ENCODE assay signal across 13 mouse cellular contexts in the genomic region with DNA sequence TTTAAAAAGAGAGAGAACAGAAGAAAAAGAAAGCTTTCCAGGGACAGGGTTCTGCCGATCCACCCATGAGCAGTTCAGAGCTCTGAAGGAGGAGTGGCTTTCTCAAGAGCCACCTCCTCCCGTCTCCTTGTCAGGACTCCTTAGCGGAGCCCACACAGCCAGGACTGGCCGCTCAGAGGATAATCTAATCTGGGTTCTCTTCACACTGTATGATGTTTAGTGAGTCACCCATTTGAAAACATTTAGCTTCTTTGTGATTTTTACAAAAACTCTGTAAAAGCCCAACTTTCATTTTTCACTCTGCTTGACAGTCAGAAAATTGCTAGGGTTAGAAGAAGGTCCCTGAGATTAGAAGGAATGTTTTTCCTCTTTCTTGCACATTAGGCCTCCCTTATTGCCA.
DNase-seq lines count a peak whose midpoint lies in the region; ATAC-seq and TF ChIP-seq lines count a peak whose summit lies in the region.
"Had no signal": no experiment of that assay in that cellular context is flagged by ENCODE, and none has a peak within 500 bp of the region (broad histone marks: within the 10 kb centered on the region; RNA-seq: fewer than 3 reads in every experiment).

No protein-coding gene starts in this region.

- intact Hi-C loops in heart, adult 2 months (cut with DNase I): no loop called here
- intact Hi-C loops in left cerebral cortex, adult 2 months (cut with DNase I): no loop called here
- intact Hi-C loops in left cerebral cortex, postnatal 10 days (cut with DNase I): no loop called here

- no peak overlapping the region for H3K4me2 ChIP-seq in heart, embryonic 11.5 days
- H3K4me2 ChIP-seq in intestine, embryonic 15.5 days (replicated peaks): peak overlapping the region; percentile 22; the same call in 1 of the 2 replicates
- no peak overlapping the region for H3K4me2 ChIP-seq in liver, embryonic 11.5 days

- H3K4me1 ChIP-seq in heart, adult 2 months (ENCODE audit: control insufficient read depth, insufficient read depth, low read length): no peaks in the 10 kb centered on the region
- peaks cover 8% of the 10 kb centered on the region for H3K4me1 ChIP-seq in heart, embryonic 11.5 days (ENCODE audit: control insufficient read depth, insufficient read depth, low read length)
- H3K4me1 ChIP-seq in intestine, embryonic 15.5 days (replicated peaks): peaks cover 10% of the 10 kb centered on the region
- peaks cover 8% of the 10 kb centered on the region; the same call in 1 of the 2 replicates for H3K4me1 ChIP-seq in liver, embryonic 11.5 days (replicated peaks; ENCODE audit: control insufficient read depth, insufficient read depth, low read length)

- DNase-seq in heart, adult 2 months: no peak
- DNase-seq in left cerebral cortex, adult 2 months (ENCODE audit: extremely low spot score in 1 of 2, low spot score in 2 of 2): no peak
- no peak for DNase-seq in left cerebral cortex, postnatal 10 days (ENCODE audit: extremely low spot score in 1 of 2, low spot score in 2 of 2)
- DNase-seq in NIH3T3 (ENCODE audit: low read depth) (peak; percentile 14), liver (no peak)
- no peak for DNase-seq in liver, embryonic 11.5 days (ENCODE audit: low spot score)
- DNase-seq: adrenal gland, adult 8-10 months; B cell, adult 2 months; kidney, adult 9 months; thymus, postnatal 4 days had no signal

- TF ChIP-seq POLR2A in heart, adult 2 months (IDR thresholded peaks at IDR 0.05; ENCODE audit: insufficient read depth, low read depth, low read length): peak; percentile 29; the same call in 1 of the 2 replicates

- H3K79me2 ChIP-seq in heart, adult 2 months (replicated peaks; ENCODE audit: control insufficient read depth, insufficient read depth, low read length): no peaks in the 10 kb centered on the region

- no peaks in the 10 kb centered on the region for H3K9me3 ChIP-seq in heart, embryonic 11.5 days (replicated peaks; ENCODE audit: control insufficient read depth, low read length)
- H3K9me3 ChIP-seq in intestine, embryonic 15.5 days: no peaks in the 10 kb centered on the region
- no peaks in the 10 kb centered on the region for H3K9me3 ChIP-seq in liver, embryonic 11.5 days (ENCODE audit: control insufficient read depth, low read length)

- H3K4me3 ChIP-seq in heart, adult 2 months: no peak overlapping the region
- no peak overlapping the region for H3K4me3 ChIP-seq in heart, embryonic 11.5 days (ENCODE audit: low read depth, low read length)
- H3K4me3 ChIP-seq in left cerebral cortex, adult 2 months: no peak overlapping the region
- H3K4me3 ChIP-seq in intestine, embryonic 15.5 days (replicated peaks): no peak overlapping the region
- H3K4me3 ChIP-seq in liver, embryonic 11.5 days (ENCODE audit: low read depth, low read length): no peak overlapping the region

- no peak for TF ChIP-seq EP300 in heart, adult 2 months (IDR thresholded peaks at IDR 0.05; ENCODE audit: insufficient read depth, low read depth, low read length)

- WGBS in heart, adult 2 months: 50% methylated on average over 4 of the region's 4 CpGs
- WGBS in heart, embryonic 11.5 days (ENCODE audit: insufficient replicate concordance): 11% methylated on average over 4 of the region's 4 CpGs
- 39% methylated on average over 4 of the region's 4 CpGs for WGBS in intestine, embryonic 15.5 days
- 37% methylated on average over 4 of the region's 4 CpGs for WGBS in liver, embryonic 11.5 days

- H3K36me3 ChIP-seq in heart, adult 2 months (ENCODE audit: control insufficient read depth, insufficient read depth, low read length): no peaks in the 10 kb centered on the region
- no peaks in the 10 kb centered on the region for H3K36me3 ChIP-seq in heart, embryonic 11.5 days (ENCODE audit: control insufficient read depth, insufficient read depth, low read length)
- H3K36me3 ChIP-seq in intestine, embryonic 15.5 days: no peaks in the 10 kb centered on the region
- H3K36me3 ChIP-seq in liver, embryonic 11.5 days (ENCODE audit: control insufficient read depth, insufficient read depth, low read length): no peaks in the 10 kb centered on the region

- no peak for ATAC-seq in heart, embryonic 11.5 days (replicated peaks; ENCODE audit: insufficient number of reproducible peaks, low FRiP score, low TSS enrichment)
- ATAC-seq in intestine, embryonic 15.5 days: peak; percentile 65; the same call in 1 of the 2 replicates
- ATAC-seq in liver, embryonic 11.5 days (replicated peaks; ENCODE audit: low FRiP score): no peak; the same call in 1 of the 2 replicates

- H3K27me3 ChIP-seq in heart, adult 2 months (ENCODE audit: control insufficient read depth, insufficient read depth, low read length): no peaks in the 10 kb centered on the region
- no peaks in the 10 kb centered on the region for H3K27me3 ChIP-seq in heart, embryonic 11.5 days (ENCODE audit: control insufficient read depth, insufficient read depth, low read length)
- H3K27me3 ChIP-seq in intestine, embryonic 15.5 days (replicated peaks): no peaks in the 10 kb centered on the region
- peaks cover 4% of the 10 kb centered on the region for H3K27me3 ChIP-seq in liver, embryonic 11.5 days (replicated peaks; ENCODE audit: control insufficient read depth, insufficient read depth, low read length)

- H3K27ac ChIP-seq in heart, adult 2 months: peak overlapping the region; percentile 28; the same call in 1 of the 2 replicates
- H3K27ac ChIP-seq in heart, embryonic 11.5 days (ENCODE audit: low read depth, low read length): no peak overlapping the region
- H3K27ac ChIP-seq in left cerebral cortex, adult 2 months: peak overlapping the region; percentile 99
- no peak overlapping the region for H3K27ac ChIP-seq in intestine, embryonic 15.5 days
- no peak overlapping the region for H3K27ac ChIP-seq in liver, embryonic 11.5 days (ENCODE audit: low read depth, low read length)
- H3K27ac ChIP-seq: liver, embryonic 14.5 days had no signal

- no peak overlapping the region for H3K9ac ChIP-seq in heart, adult 2 months (ENCODE audit: low read depth, low read length)
- H3K9ac ChIP-seq in heart, embryonic 11.5 days (ENCODE audit: low read depth, low read length): no peak overlapping the region
- no peak overlapping the region for H3K9ac ChIP-seq in intestine, embryonic 15.5 days
- no peak overlapping the region for H3K9ac ChIP-seq in liver, embryonic 11.5 days (ENCODE audit: low read depth, low read length)
- H3K9ac ChIP-seq: liver, embryonic 14.5 days had no signal

- TF ChIP-seq CTCF in heart, adult 2 months (IDR thresholded peaks at IDR 0.05): no peak
- TF ChIP-seq CTCF in left cerebral cortex, adult 2 months (IDR thresholded peaks at IDR 0.05): no peak

Comparison
In these comparisons a context has a peak if more than half of its experiments do, and no peak if none do; other contexts are left out.
1. H3K27ac ChIP-seq: peak in heart, adult 2 months (single experiment) and left cerebral cortex, adult 2 months (single experiment); none in heart, embryonic 11.5 days (single experiment), intestine, embryonic 15.5 days (single experiment) and liver, embryonic 11.5 days (single experiment).